Mouse (Mus musculus) C2C12 (cell line): ENCODE data around the gene Mcrip2. TPM values are rescaled to one million over a fixed set of nuclear protein-coding genes. Genes with fewer than 3 reads are reported as not detected.

ENCODE experiments used
- H3K27me3 ChIP-seq: one replicate; pipeline ENCODE4 v1.6.1; 2011; ENCODE audit not compliant: control insufficient read depth, insufficient read depth, insufficient read length
- H3K36me3 ChIP-seq: one replicate; pipeline ENCODE4 v1.6.1; 2011; ENCODE audit not compliant: control insufficient read depth, insufficient read depth
- H3K4me3 ChIP-seq: one replicate; pipeline ENCODE4 v1.5.1; 2011; ENCODE audit warnings: mild to moderate bottlenecking, control low read depth; ENCODE audit not compliant: poor library complexity, insufficient read depth, severe bottlenecking
- H3K79me2 ChIP-seq: one replicate; pipeline ENCODE4 v1.6.1; 2011; ENCODE audit not compliant: control insufficient read depth, insufficient read depth
- H3K79me3 ChIP-seq: one replicate; pipeline ENCODE4 v1.6.1; 2011; ENCODE audit warnings: low read depth, control low read depth
- H3ac ChIP-seq: one replicate; pipeline ENCODE3; 2011; ENCODE audit warnings: low read depth; ENCODE audit not compliant: control insufficient read depth, insufficient read length
- CEBPB ChIP-seq: IDR thresholded peaks from one replicate; pipeline ENCODE4 v1.6.1; 2011; ENCODE audit warnings: low read depth, mild to moderate bottlenecking, control low read depth, moderate library complexity
- CTCF ChIP-seq: IDR thresholded peaks from one replicate; pipeline ENCODE4 v1.5.1; 2011; ENCODE audit not compliant: control insufficient read depth, insufficient read depth, insufficient read length
- FOSL1 ChIP-seq: IDR thresholded peaks from one replicate; pipeline ENCODE4 v1.8.0; 2011; ENCODE audit warnings: mild to moderate bottlenecking, low read length; ENCODE audit not compliant: poor library complexity, insufficient read depth, severe bottlenecking
- MAX ChIP-seq: IDR thresholded peaks from one replicate; pipeline ENCODE4 v1.6.1; 2011; ENCODE audit warnings: mild to moderate bottlenecking, control low read depth
- MYOD1 ChIP-seq: IDR thresholded peaks from one replicate; pipeline ENCODE4 v1.6.1; 2011; ENCODE audit warnings: low read depth; ENCODE audit not compliant: control insufficient read depth, insufficient read length
- MYOG ChIP-seq: IDR thresholded peaks from one replicate; pipeline ENCODE4 v1.6.1; 2011; ENCODE audit not compliant: control insufficient read depth, insufficient read length; ENCODE audit errors: extremely low read depth
- USF1 ChIP-seq: IDR thresholded peaks from one replicate; pipeline ENCODE4 v1.6.1; 2011; ENCODE audit warnings: low read depth, mild to moderate bottlenecking, control low read depth, moderate library complexity
- polyA plus RNA-seq: library from polyadenylated mRNA; unstranded; fragments of >200 nt; fragmentation: generic; extraction: Trizol; gene quantifications from one replicate; pipeline ENCODE4 v1.2.1, GENCODE M21; 2012; ENCODE audit warnings: missing spikeins

The Mcrip2 gene
- polyA plus RNA-seq, 1 experiment, result 36.3 TPM

- peaks cover 32% of the 10 kb centered on the region for H3K36me3 ChIP-seq
- H3K27me3 ChIP-seq, result no peaks in the 10 kb centered on the region
- H3ac ChIP-seq, result peak overlapping the region; percentile 99
- TF ChIP-seq CEBPB, result no peak
- no peak for TF ChIP-seq MYOG
- TF ChIP-seq MAX, result no peak
- TF ChIP-seq MYOD1, result no peak
- TF ChIP-seq FOSL1, result no peak
- no peak for TF ChIP-seq CTCF
- no peak for TF ChIP-seq USF1
- peaks cover 5% of the 10 kb centered on the region for H3K79me3 ChIP-seq
- H3K79me2 ChIP-seq, result peaks cover 23% of the 10 kb centered on the region
- H3K4me3 ChIP-seq, result peak overlapping the region; percentile 72
These were observed 24.7 kb downstream of the Mcrip2 start for GRCm38 (mm10) chr17:25843636-25844395.

GRCm38 (mm10) chr17:25843122-25843521 lies 25.4 kb downstream of the Mcrip2 start:
- H3K36me3 ChIP-seq, result peaks cover 37% of the 10 kb centered on the region
- no peak for TF ChIP-seq CTCF
- no peak for TF ChIP-seq FOSL1
- no peak for TF ChIP-seq USF1
- no peak for TF ChIP-seq MAX
- TF ChIP-seq CEBPB, result no peak

DNA sequence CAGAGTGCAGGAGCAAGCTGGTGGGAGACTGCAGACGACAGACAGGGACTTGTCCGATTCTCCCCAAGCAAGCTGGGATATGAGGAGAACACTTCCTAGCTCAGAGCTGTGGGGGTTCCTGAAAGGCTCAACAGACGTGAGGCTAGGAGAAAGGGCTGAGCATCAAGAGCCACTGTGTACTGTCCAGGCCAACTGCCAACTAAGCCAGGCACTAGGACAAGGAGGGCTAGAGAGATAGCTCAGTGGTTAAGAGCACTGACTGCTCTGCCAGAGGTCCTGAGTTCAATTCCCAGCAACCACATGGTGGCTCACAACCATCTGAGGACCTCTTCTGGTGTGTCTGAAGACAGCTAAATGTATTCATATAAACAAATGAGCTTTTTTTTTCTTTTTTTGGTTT lies 26.1 kb downstream of the Mcrip2 start:
- H3K27me3 ChIP-seq, result no peaks in the 10 kb centered on the region
- peaks cover 5% of the 10 kb centered on the region for H3K79me3 ChIP-seq
- no peak overlapping the region for H3ac ChIP-seq
- peaks cover 41% of the 10 kb centered on the region for H3K36me3 ChIP-seq
- no peak for TF ChIP-seq MYOD1
- no peak for TF ChIP-seq CEBPB
- no peak for TF ChIP-seq FOSL1
- no peak for TF ChIP-seq USF1
- TF ChIP-seq CTCF, result no peak
- no peak for TF ChIP-seq MYOG
- TF ChIP-seq MAX, result no peak
- peaks cover 23% of the 10 kb centered on the region for H3K79me2 ChIP-seq
- H3K4me3 ChIP-seq, result no peak overlapping the region

More at GRCm38 (mm10) chr17:25843122-25843521, 25.4 kb downstream of the Mcrip2 start:
- Histone ChIP-seq H3K79me2 (peaks cover 23% of the 10 kb centered on the region), H3ac (peak overlapping the region; percentile 25), H3K27me3 (no peaks in the 10 kb centered on the region), H3K79me3 (peaks cover 5% of the 10 kb centered on the region), H3K4me3 (peak overlapping the region; percentile 72)

GRCm38 (mm10) chr17:25841117-25841880 lies 27.3 kb downstream of the Mcrip2 start, which contains the start of gene Gm20683:
TSS of gene Gm20683 (minus strand) at chr17:25841763.
- Histone ChIP-seq H3K27me3 (no peaks in the 10 kb centered on the region), H3K79me2 (peaks cover 23% of the 10 kb centered on the region), H3K4me3 (no peak within 1 kb of the TSS), H3K36me3 (peaks cover 41% of the 10 kb centered on the region), H3K79me3 (peaks cover 5% of the 10 kb centered on the region), H3ac (no peak within 1 kb of the TSS)
- no peak for TF ChIP-seq MAX

- H3ac ChIP-seq, result no peak overlapping the region
- no peak for TF ChIP-seq MAX
- H3K79me3 ChIP-seq, result peaks cover 5% of the 10 kb centered on the region
- peaks cover 38% of the 10 kb centered on the region for H3K36me3 ChIP-seq
- H3K4me3 ChIP-seq, result no peak overlapping the region
- peaks cover 23% of the 10 kb centered on the region for H3K79me2 ChIP-seq
- H3K27me3 ChIP-seq, result no peaks in the 10 kb centered on the region
These were observed 28.0 kb downstream of the Mcrip2 start for GRCm38 (mm10) chr17:25840519-25840918.

- peaks cover 32% of the 10 kb centered on the region for H3K79me2 ChIP-seq
- H3K27me3 ChIP-seq, result no peaks in the 10 kb centered on the region
- H3K36me3 ChIP-seq, result peaks cover 39% of the 10 kb centered on the region
- no peak overlapping the region for H3K4me3 ChIP-seq
- TF ChIP-seq MAX (no peak), MYOD1 (no peak), USF1 (no peak), FOSL1 (no peak), MYOG (no peak), CTCF (no peak)
- H3K79me3 ChIP-seq, result peaks cover 5% of the 10 kb centered on the region
- no peak overlapping the region for H3ac ChIP-seq
These were observed 28.9 kb downstream of the Mcrip2 start for GRCm38 (mm10) chr17:25839455-25840235.
